Mouse (Mus musculus): ENCODE measurements around the gene Zfp354b. TPM values are rescaled to one million over a fixed set of nuclear protein-coding genes. Genes with fewer than 3 reads are reported as not detected.

Zfp354b gene
- polyA plus RNA-seq, 1 experiment = 0.04 TPM

DNA sequence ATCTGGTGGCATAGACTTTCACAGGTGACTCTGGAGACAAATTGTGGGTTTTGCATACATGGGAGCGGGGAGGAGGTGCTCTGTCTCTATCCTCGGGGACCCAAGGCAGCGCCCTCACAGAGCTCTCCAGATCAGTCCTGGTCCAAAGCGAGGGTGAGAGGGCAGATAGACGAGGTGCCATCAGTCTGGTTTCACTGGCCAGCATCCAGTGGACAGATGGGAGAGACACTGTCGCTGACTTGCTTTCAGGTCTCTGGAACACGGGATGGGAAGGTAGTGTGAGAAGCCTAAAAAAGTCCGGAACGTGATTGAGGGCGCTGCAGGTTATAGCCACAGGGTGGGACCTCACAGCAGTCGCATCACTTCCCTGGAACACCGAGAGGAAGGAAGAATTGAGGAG lies 11.0 kb upstream of the Zfp354b start:
- Histone ChIP-seq H3K4me3 (ENCODE audit: control insufficient read depth, insufficient read depth, low read length) (no peak overlapping the region), H3K4me1 (replicated peaks; ENCODE audit: control insufficient read depth, insufficient read depth, low read length) (no peaks in the 10 kb centered on the region), H3K27ac (ENCODE audit: control insufficient read depth, insufficient read depth, low read length) (no peak overlapping the region), H3K36me3 (ENCODE audit: control insufficient read depth, insufficient read depth, low read length) (no peaks in the 10 kb centered on the region), H3K27me3 (ENCODE audit: control insufficient read depth, insufficient read depth, low read length) (no peaks in the 10 kb centered on the region)
- TF ChIP-seq POLR2A (IDR thresholded peaks at IDR 0.05; ENCODE audit: control insufficient read depth, extremely low read depth, insufficient read depth, low read length, poor library complexity) (no peak), CTCF (IDR thresholded peaks at IDR 0.05; ENCODE audit: borderline replicate concordance, control insufficient read depth, extremely low read depth, insufficient read depth, low read length, poor library complexity) (no peak)
- no peak for DNase-seq
- WGBS = 61% methylated on average over 12 of the region's 12 CpGs

DNA sequence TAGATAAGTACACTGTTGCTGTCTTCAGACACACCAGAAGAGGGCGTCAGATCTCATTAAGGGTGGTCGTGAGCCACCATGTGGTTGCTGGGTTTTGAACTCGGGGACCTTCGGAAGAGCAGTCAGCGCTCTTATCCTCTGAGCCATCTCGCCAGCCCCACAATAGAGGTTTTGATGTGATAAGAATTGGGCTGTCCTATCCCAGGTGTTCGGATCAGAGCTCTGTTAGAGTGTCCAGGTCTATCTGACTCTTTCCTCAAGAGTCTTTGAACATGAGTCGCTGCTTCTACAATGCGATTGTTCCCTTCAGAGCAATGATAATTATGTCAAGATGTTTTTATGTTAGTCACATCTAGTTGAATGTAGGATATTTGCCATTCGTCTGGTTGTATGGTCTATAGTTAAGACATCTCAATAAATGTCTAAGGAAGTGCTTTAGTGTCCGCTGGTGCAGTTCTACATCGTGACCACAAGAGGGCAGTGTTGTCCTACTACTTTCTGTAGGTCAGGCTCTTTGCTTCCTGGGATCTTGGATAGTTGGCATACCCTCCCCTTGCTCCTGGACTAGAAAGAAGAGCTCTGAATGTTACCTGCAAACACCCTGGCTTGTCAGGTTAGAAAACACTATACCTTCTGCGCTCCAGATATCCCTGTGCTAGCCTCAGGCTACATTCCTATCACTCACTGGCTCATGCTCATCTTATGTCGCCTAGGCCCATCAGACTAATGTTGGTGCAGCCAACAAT lies 8.4 kb upstream of the Zfp354b start:
- Histone ChIP-seq H3K4me3 (ENCODE audit: control insufficient read depth, insufficient read depth, low read length) (no peak overlapping the region), H3K4me1 (replicated peaks; ENCODE audit: control insufficient read depth, insufficient read depth, low read length) (no peaks in the 10 kb centered on the region), H3K27me3 (ENCODE audit: control insufficient read depth, insufficient read depth, low read length) (no peaks in the 10 kb centered on the region), H3K27ac (ENCODE audit: control insufficient read depth, insufficient read depth, low read length) (no peak overlapping the region), H3K36me3 (ENCODE audit: control insufficient read depth, insufficient read depth, low read length) (no peaks in the 10 kb centered on the region)
- WGBS = 37% methylated on average over 14 of the region's 14 CpGs
- DNase-seq = no peak
- no peak for TF ChIP-seq CTCF (IDR thresholded peaks at IDR 0.05; ENCODE audit: borderline replicate concordance, control insufficient read depth, extremely low read depth, insufficient read depth, low read length, poor library complexity)
- no peak for TF ChIP-seq POLR2A (IDR thresholded peaks at IDR 0.05; ENCODE audit: control insufficient read depth, extremely low read depth, insufficient read depth, low read length, poor library complexity)

DNA sequence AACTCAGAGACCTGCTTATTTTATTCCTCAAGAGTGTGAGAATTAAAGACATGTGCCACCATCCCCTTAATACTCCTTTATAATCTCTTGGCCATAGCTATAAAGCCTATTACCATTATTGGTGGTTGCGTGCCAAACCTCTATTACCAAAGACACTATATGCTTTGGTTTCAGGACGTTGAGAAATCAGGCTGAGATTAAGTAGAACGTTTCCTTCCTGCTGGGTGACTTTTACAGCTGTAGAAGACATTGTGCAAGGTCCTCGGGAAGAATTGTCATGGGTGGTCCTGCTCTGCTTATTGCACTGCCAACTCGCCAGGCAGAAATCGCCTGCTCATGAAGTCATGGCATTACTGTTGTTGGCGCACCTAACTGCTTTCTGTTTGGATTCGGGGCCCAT lies 7.0 kb upstream of the Zfp354b start:
- H3K4me1 ChIP-seq (replicated peaks; ENCODE audit: control insufficient read depth, insufficient read depth, low read length) = no peaks in the 10 kb centered on the region
- H3K27me3 ChIP-seq (ENCODE audit: control insufficient read depth, insufficient read depth, low read length) = no peaks in the 10 kb centered on the region
- no peaks in the 10 kb centered on the region for H3K36me3 ChIP-seq (ENCODE audit: control insufficient read depth, insufficient read depth, low read length)
- TF ChIP-seq POLR2A (IDR thresholded peaks at IDR 0.05; ENCODE audit: control insufficient read depth, extremely low read depth, insufficient read depth, low read length, poor library complexity) (no peak), CTCF (IDR thresholded peaks at IDR 0.05; ENCODE audit: borderline replicate concordance, control insufficient read depth, extremely low read depth, insufficient read depth, low read length, poor library complexity) (no peak)
- H3K27ac ChIP-seq (ENCODE audit: control insufficient read depth, insufficient read depth, low read length) = no peak overlapping the region
- WGBS = 75% methylated on average over 8 of the region's 8 CpGs
- H3K4me3 ChIP-seq (ENCODE audit: control insufficient read depth, insufficient read depth, low read length) = no peak overlapping the region
- no peak for DNase-seq

DNA sequence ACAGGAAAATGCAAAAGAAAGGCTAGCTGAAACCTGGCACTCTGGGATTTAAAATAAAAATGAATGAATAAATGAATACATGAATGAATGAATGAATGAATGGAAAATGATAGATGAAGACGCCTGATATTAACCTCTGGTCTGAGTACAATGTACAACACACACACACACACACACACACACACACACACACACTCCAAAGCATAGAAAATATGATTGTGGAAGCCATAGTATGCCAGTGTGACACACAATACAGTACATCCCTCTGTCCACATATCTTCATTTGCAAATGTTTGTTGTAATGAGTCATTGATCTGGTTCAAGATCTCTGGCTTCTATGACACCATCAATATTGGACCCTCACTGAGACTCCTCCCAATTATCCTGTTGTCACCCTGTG lies 607 bp upstream of the Zfp354b start:
- no peak for DNase-seq
- no peak overlapping the region for H3K4me3 ChIP-seq (ENCODE audit: control insufficient read depth, insufficient read depth, low read length)
- H3K36me3 ChIP-seq (ENCODE audit: control insufficient read depth, insufficient read depth, low read length) = no peaks in the 10 kb centered on the region
- peaks cover 10% of the 10 kb centered on the region; the same call in 1 of the 2 replicates for H3K4me1 ChIP-seq (replicated peaks; ENCODE audit: control insufficient read depth, insufficient read depth, low read length)
- peaks cover 8% of the 10 kb centered on the region; the same call in 1 of the 2 replicates for H3K27me3 ChIP-seq (ENCODE audit: control insufficient read depth, insufficient read depth, low read length)
- WGBS = 75% methylated on average over 1 of the region's 1 CpGs
- H3K27ac ChIP-seq (ENCODE audit: control insufficient read depth, insufficient read depth, low read length) = no peak overlapping the region
- TF ChIP-seq POLR2A (IDR thresholded peaks at IDR 0.05; ENCODE audit: control insufficient read depth, extremely low read depth, insufficient read depth, low read length, poor library complexity) = no peak
- no peak for TF ChIP-seq CTCF (IDR thresholded peaks at IDR 0.05; ENCODE audit: borderline replicate concordance, control insufficient read depth, extremely low read depth, insufficient read depth, low read length, poor library complexity)

DNA sequence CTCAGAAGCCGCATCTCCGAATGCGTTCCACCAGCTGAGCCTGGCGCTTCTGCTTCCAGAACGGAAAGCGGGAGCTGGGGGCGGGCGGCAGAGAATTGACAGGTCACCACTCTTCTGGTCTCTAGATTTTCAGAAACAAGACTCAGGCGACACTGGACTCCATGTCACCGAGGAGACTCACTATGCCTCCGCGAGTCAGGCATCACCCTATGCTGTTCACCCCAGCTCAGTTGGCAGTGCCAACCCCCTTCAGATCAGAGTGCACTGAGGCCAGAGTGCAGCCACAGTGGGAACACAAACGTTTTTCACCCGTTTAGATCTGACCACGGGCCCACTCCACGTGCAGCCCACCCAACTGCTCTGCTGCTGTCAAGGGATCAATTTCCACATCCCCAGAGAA lies 412 bp downstream of the Zfp354b start:
- no peak for DNase-seq
- Histone ChIP-seq H3K27ac (ENCODE audit: control insufficient read depth, insufficient read depth, low read length) (no peak overlapping the region), H3K4me1 (replicated peaks; ENCODE audit: control insufficient read depth, insufficient read depth, low read length) (peaks cover 10% of the 10 kb centered on the region; the same call in 1 of the 2 replicates), H3K36me3 (ENCODE audit: control insufficient read depth, insufficient read depth, low read length) (no peaks in the 10 kb centered on the region), H3K4me3 (ENCODE audit: control insufficient read depth, insufficient read depth, low read length) (peak overlapping the region; percentile 40), H3K27me3 (ENCODE audit: control insufficient read depth, insufficient read depth, low read length) (peaks cover 8% of the 10 kb centered on the region; the same call in 1 of the 2 replicates)
- TF ChIP-seq POLR2A (IDR thresholded peaks at IDR 0.05; ENCODE audit: control insufficient read depth, extremely low read depth, insufficient read depth, low read length, poor library complexity) = no peak
- no peak for TF ChIP-seq CTCF (IDR thresholded peaks at IDR 0.05; ENCODE audit: borderline replicate concordance, control insufficient read depth, extremely low read depth, insufficient read depth, low read length, poor library complexity)
- 5% methylated on average over 16 of the region's 16 CpGs for WGBS

DNA sequence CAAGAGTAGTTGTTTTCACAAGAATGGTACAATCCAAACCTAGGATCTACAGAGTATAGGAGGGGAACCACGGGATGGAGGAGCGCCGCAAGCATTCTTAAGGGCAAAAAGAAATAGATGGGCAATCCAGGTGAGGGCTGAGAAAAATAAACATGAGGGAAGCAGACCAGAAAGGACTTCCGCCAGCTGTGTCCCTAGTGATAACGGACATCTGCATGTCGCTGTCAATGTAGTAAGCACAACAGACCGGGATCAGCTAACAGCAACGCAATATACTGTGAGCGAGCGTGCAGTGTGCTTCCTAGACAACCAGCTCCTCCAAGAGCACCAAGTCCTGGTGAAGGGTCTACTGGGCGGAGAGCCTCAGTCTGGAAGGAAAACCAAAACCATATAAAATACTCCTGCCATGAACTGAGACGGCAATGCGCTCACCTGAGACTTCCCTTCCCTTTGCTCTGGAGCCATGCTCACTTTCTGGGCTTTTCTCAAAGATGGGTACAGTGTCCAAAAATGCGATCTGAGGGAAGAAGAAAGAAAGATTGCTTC lies 891 bp downstream of the Zfp354b start:
- Histone ChIP-seq H3K36me3 (ENCODE audit: control insufficient read depth, insufficient read depth, low read length) (no peaks in the 10 kb centered on the region), H3K27ac (ENCODE audit: control insufficient read depth, insufficient read depth, low read length) (no peak overlapping the region), H3K4me3 (ENCODE audit: control insufficient read depth, insufficient read depth, low read length) (peak overlapping the region; percentile 40; the same call in 1 of the 2 replicates), H3K4me1 (replicated peaks; ENCODE audit: control insufficient read depth, insufficient read depth, low read length) (peaks cover 10% of the 10 kb centered on the region; the same call in 1 of the 2 replicates), H3K27me3 (ENCODE audit: control insufficient read depth, insufficient read depth, low read length) (peaks cover 8% of the 10 kb centered on the region; the same call in 1 of the 2 replicates)
- no peak for DNase-seq
- TF ChIP-seq CTCF (IDR thresholded peaks at IDR 0.05; ENCODE audit: borderline replicate concordance, control insufficient read depth, extremely low read depth, insufficient read depth, low read length, poor library complexity) (no peak), POLR2A (IDR thresholded peaks at IDR 0.05; ENCODE audit: control insufficient read depth, extremely low read depth, insufficient read depth, low read length, poor library complexity) (no peak)
- 22% methylated on average over 14 of the region's 14 CpGs for WGBS

All from thymus, adult 2 months (tissue).